Mouse (Mus musculus) intestine, embryonic 14.5 days (tissue): ENCODE measurements at regions not wholly inside any gene's neighbourhood (a gene's known extent, or its start where the extent isn't known, plus 50 kb on each side); places are given as distances from the start of the nearest gene placed in this dataset.

Experiments
- ATAC-seq: fragments of 200-750 bp; cut with Nextera tagmentation; replicated peaks from 2 replicates; pipeline ENCODE4 v1.8.0; 2017; ENCODE audit warnings: low read depth, moderate number of reproducible peaks, moderate TSS enrichment, moderate library complexity; ENCODE audit not compliant: low FRiP score, low TSS enrichment
- DNase-seq: peaks from one replicate; pipeline ENCODE4 v3.0.0-alpha.2; 2018; ENCODE audit warnings: low spot score
- H3K27ac ChIP-seq: fragments of 300-500 bp; sonication (generic); 2 replicates; pipeline ENCODE4 v1.5.1; 2014; ENCODE audit warnings: low read depth, mild to moderate bottlenecking, control low read depth
- H3K27me3 ChIP-seq: fragments of 300-500 bp; sonication (generic); replicated peaks from 2 replicates; pipeline ENCODE4 v1.6.1; 2014; ENCODE audit warnings: low read length, control low read depth; ENCODE audit not compliant: control insufficient read depth, insufficient read depth
- H3K36me3 ChIP-seq: fragments of 300-500 bp; sonication (generic); 2 replicates; pipeline ENCODE4 v1.6.1; 2014; ENCODE audit warnings: low read length, control low read depth; ENCODE audit not compliant: control insufficient read depth, insufficient read depth
- H3K4me1 ChIP-seq: fragments of 300-500 bp; sonication (generic); replicated peaks from 2 replicates; pipeline ENCODE4 v1.6.1; 2014; ENCODE audit warnings: low read length, control low read depth, mixed read lengths; ENCODE audit not compliant: control insufficient read depth, insufficient read depth
- H3K4me2 ChIP-seq: fragments of 300-500 bp; sonication (generic); 2 replicates; pipeline ENCODE4 v1.6.1; 2014; ENCODE audit warnings: low read length
- H3K4me3 ChIP-seq: fragments of 300-500 bp; sonication (generic); 2 replicates; pipeline ENCODE4 v1.5.1; 2014; ENCODE audit warnings: low read depth, low read length, control low read depth, mixed read lengths
- H3K9ac ChIP-seq: fragments of 300-500 bp; sonication (generic); 2 replicates; pipeline ENCODE4 v1.6.1; 2014; ENCODE audit warnings: mild to moderate bottlenecking, low read length
- H3K9me3 ChIP-seq: fragments of 300-500 bp; sonication (generic); 2 replicates; pipeline ENCODE4 v1.6.1; 2016; ENCODE audit warnings: low read length, control low read depth; ENCODE audit not compliant: control insufficient read depth
- WGBS: fragments of 180-500 bp; shearing (Covaris S2); extraction: QIAGEN DNeasy Blood & Tissue Kit; methylation state at CpG from one replicate; pipeline ENCODE4 v1.1.7; 2014; 5-methylcytosine and 5-hydroxymethylcytosine counted together

DNA sequence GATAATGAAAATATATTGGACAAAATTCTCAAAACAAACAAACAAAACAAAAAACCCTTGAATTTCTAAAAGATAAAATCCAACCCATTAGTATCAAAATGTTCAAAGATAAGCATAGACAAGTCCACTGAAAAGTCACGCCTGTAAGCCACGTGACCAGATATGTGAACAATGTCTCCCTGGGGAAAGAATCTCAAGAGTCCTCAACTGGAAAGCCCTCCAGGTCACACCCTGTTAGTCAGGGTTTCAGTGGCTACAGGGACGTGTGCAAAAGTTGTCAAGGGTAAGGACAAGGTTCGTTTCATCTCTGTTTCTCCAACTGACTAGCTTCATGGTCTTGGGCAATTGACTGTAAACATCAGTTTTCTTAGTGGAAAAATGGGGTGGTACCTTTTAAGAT lies 90.4 kb upstream of the Rora start:
- DNase-seq, result no peak

DNA sequence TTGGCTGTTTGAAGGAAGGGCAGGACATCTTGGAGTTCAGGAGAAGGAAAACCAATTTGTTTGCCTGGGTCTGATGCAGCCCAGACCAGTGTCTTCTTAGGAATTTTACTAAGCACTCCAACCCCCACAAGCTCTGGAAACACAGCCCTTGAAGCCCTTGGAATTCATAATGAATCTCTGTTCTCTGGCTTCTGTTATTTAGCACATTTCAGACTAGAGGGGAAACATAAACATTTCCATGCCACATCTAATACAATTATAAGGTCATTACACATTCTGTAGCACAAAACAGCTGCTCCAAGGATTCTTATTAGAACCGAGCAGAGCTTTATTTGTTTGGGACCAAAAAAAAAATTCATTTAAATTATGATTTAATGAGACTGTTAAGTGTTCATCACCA lies 67.8 kb upstream of the Rora start:
- no peak overlapping the region for H3K4me2 ChIP-seq
- ATAC-seq (no peak), DNase-seq (peak; percentile 62)
- no peaks in the 10 kb centered on the region for H3K27me3 ChIP-seq
- no peaks in the 10 kb centered on the region for H3K36me3 ChIP-seq
- WGBS, result 12% methylated on average over 1 of the region's 1 CpGs
- H3K27ac ChIP-seq, result peak overlapping the region; percentile 64
- no peak overlapping the region for H3K4me3 ChIP-seq
- peaks cover 13% of the 10 kb centered on the region for H3K4me1 ChIP-seq
- no peaks in the 10 kb centered on the region for H3K9me3 ChIP-seq
- no peak overlapping the region for H3K9ac ChIP-seq

More for the DNA sequence above, 90.4 kb upstream of the Rora start:
- H3K27me3 ChIP-seq, result no peaks in the 10 kb centered on the region
- H3K27ac ChIP-seq, result no peak overlapping the region
- no peak overlapping the region for H3K4me2 ChIP-seq
- no peaks in the 10 kb centered on the region; the same call in 1 of the 2 replicates for H3K4me1 ChIP-seq
- H3K4me3 ChIP-seq, result no peak overlapping the region
- 80% methylated on average over 4 of the region's 4 CpGs for WGBS
- no peak overlapping the region for H3K9ac ChIP-seq
- ATAC-seq, result no peak
- H3K36me3 ChIP-seq, result no peaks in the 10 kb centered on the region
- no peaks in the 10 kb centered on the region for H3K9me3 ChIP-seq

- 85% methylated on average over 8 of the region's 8 CpGs for WGBS
- Histone ChIP-seq H3K9me3 (no peaks in the 10 kb centered on the region), H3K4me3 (no peak overlapping the region), H3K36me3 (no peaks in the 10 kb centered on the region), H3K4me2 (no peak overlapping the region), H3K27me3 (no peaks in the 10 kb centered on the region), H3K4me1 (peaks cover 6% of the 10 kb centered on the region), H3K9ac (no peak overlapping the region), H3K27ac (no peak overlapping the region)
- DNase-seq (no peak), ATAC-seq (no peak)
Observed at GRCm38 (mm10) chr9:68591023-68591422, 62.6 kb upstream of the Rora start.

- no peak overlapping the region for H3K4me2 ChIP-seq
- no peaks in the 10 kb centered on the region for H3K36me3 ChIP-seq
- ATAC-seq (no peak), DNase-seq (no peak)
- WGBS, result 87% methylated on average over 3 of the region's 3 CpGs
- H3K9ac ChIP-seq, result no peak overlapping the region
- H3K4me1 ChIP-seq, result peaks cover 4% of the 10 kb centered on the region
- H3K9me3 ChIP-seq, result no peaks in the 10 kb centered on the region
- no peak overlapping the region for H3K27ac ChIP-seq
- H3K4me3 ChIP-seq, result no peak overlapping the region
- no peaks in the 10 kb centered on the region for H3K27me3 ChIP-seq
Observed at GRCm38 (mm10) chr9:68592976-68593375, 60.6 kb upstream of the Rora start.

DNA sequence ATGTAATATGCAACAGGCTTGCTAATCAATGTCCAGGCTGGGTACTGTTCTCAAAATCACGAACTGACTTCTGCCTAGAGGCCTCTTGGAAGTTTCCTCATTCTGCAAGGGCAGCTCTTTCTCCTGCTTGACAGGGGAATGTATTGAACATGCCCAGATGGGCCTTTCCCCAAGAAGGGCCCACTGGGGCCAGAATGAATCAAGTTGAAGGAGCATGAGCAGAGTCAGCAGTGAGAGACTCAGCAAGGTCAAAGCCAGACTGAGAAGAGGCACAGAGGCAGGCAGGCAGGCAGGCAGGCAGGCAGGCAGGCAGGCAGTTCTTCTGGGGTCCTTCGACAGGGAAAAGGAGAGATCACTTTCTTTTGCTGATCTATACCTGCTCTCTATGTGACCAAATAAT lies 59.0 kb upstream of the Rora start:
- DNase-seq, result no peak

More for the DNA sequence above, 59.0 kb upstream of the Rora start:
- Histone ChIP-seq H3K36me3 (no peaks in the 10 kb centered on the region), H3K9ac (no peak overlapping the region), H3K4me2 (no peak overlapping the region), H3K9me3 (no peaks in the 10 kb centered on the region), H3K4me3 (no peak overlapping the region), H3K27me3 (no peaks in the 10 kb centered on the region), H3K4me1 (peaks cover 4% of the 10 kb centered on the region), H3K27ac (no peak overlapping the region)
- ATAC-seq, result no peak
- 76% methylated on average over 2 of the region's 2 CpGs for WGBS
